Mouse (Mus musculus) bone marrow macrophage, adult 2 months (primary cell): ENCODE data around the gene Mto1. TPM values are rescaled to one million over a fixed set of nuclear protein-coding genes. Genes with fewer than 3 reads are reported as not detected.
"Not testable (repeated sequence)": the region's sequence is repeated elsewhere in the genome, so short reads cannot be mapped to it uniquely, and the experiment has no call there.

Experiments
- H3K27ac ChIP-seq: 2 replicates; pipeline ENCODE4 v1.5.1; 2012; ENCODE audit warnings: low read depth, low read length; ENCODE audit not compliant: insufficient read depth
- H3K4me1 ChIP-seq: 2 replicates; pipeline ENCODE4 v1.6.1; 2012; ENCODE audit warnings: low read length; ENCODE audit not compliant: control insufficient read depth, insufficient read depth
- H3K4me3 ChIP-seq: 2 replicates; pipeline ENCODE4 v1.5.1; 2012; ENCODE audit warnings: mild to moderate bottlenecking, low read length, moderate library complexity; ENCODE audit not compliant: insufficient read depth
- CTCF ChIP-seq: IDR thresholded peaks from 2 replicates; pipeline ENCODE4 v1.5.1; 2012; ENCODE audit warnings: low read depth, mild to moderate bottlenecking, low read length, moderate library complexity
- POLR2A ChIP-seq: IDR thresholded peaks from 2 replicates; pipeline ENCODE4 v1.6.1; 2012; ENCODE audit warnings: mild to moderate bottlenecking, low read depth, low read length, borderline replicate concordance
- polyA plus RNA-seq: library from polyadenylated mRNA; stranded (reverse); fragments of >200 nt; gene quantifications from 2 replicates; pipeline ENCODE4 v1.2.4, GENCODE M21; 2012; ENCODE audit not compliant: missing spikeins, insufficient read depth, insufficient read length

The Mto1 gene
- polyA plus RNA-seq, 1 experiment = 15.3 TPM

- H3K4me3 ChIP-seq = no peak overlapping the region
- H3K27ac ChIP-seq = no peak overlapping the region
- peaks cover 8% of the 10 kb centered on the region for H3K4me1 ChIP-seq
- TF ChIP-seq CTCF (no peak), POLR2A (no peak)
These were observed 66.7 kb downstream of the Mto1 start for GRCm38 (mm10) chr9:78514681-78515080.

GRCm38 (mm10) chr9:78516125-78516524 lies 68.1 kb downstream of the Mto1 start:
- no peak overlapping the region for H3K27ac ChIP-seq
- no peak for TF ChIP-seq CTCF
- TF ChIP-seq POLR2A = no peak
- no peak overlapping the region for H3K4me3 ChIP-seq
- peaks cover 8% of the 10 kb centered on the region for H3K4me1 ChIP-seq

GRCm38 (mm10) chr9:78517237-78517636 lies 69.2 kb downstream of the Mto1 start:
- H3K27ac ChIP-seq, H3K4me3 ChIP-seq, H3K4me1 ChIP-seq: not testable (repeated sequence)

- TF ChIP-seq CTCF = no peak
- TF ChIP-seq POLR2A = no peak
- H3K27ac ChIP-seq = no peak overlapping the region
- no peak overlapping the region for H3K4me3 ChIP-seq
- peaks cover 1% of the 10 kb centered on the region for H3K4me1 ChIP-seq
These were observed 72.2 kb downstream of the Mto1 start for GRCm38 (mm10) chr9:78520127-78520779.

- Histone ChIP-seq H3K4me1 (peaks cover 4% of the 10 kb centered on the region), H3K4me3 (no peak overlapping the region), H3K27ac (no peak overlapping the region)
- TF ChIP-seq POLR2A (no peak), CTCF (no peak)
These were observed 73.0 kb downstream of the Mto1 start for GRCm38 (mm10) chr9:78520780-78521601.

- TF ChIP-seq CTCF (no peak), POLR2A (no peak)
- Histone ChIP-seq H3K27ac (no peak overlapping the region), H3K4me1 (peaks cover 11% of the 10 kb centered on the region), H3K4me3 (no peak overlapping the region)
These were observed 73.7 kb downstream of the Mto1 start for GRCm38 (mm10) chr9:78521689-78522088.

Other genes starting within 250 kb of the Mto1 start
- gene Gsta1, start 217.6 kb upstream of the Mto1 start, polyA plus RNA-seq = not detected in 2 replicates
- not detected in 2 replicates for gene Gm3776, start 191.1 kb upstream of the Mto1 start, polyA plus RNA-seq
- gene Gm10639, start 158.3 kb upstream of the Mto1 start, polyA plus RNA-seq = not detected in 2 replicates
- gene Omt2a, start 133.4 kb upstream of the Mto1 start, polyA plus RNA-seq = not detected in 2 replicates
- not detected in 2 replicates for gene Omt2b, start 120.6 kb upstream of the Mto1 start, polyA plus RNA-seq
- not detected in 2 replicates for gene Gsta2, start 92.4 kb upstream of the Mto1 start, polyA plus RNA-seq
- gene Dppa5a, start 80.0 kb upstream of the Mto1 start, polyA plus RNA-seq = not detected in 2 replicates
- not detected in 2 replicates for gene Ooep, start 69.5 kb upstream of the Mto1 start, polyA plus RNA-seq
- gene Ddx43, start 52.4 kb upstream of the Mto1 start, polyA plus RNA-seq = 0.25 TPM in 1 of 2 replicates, not detected in the other
- 8.0 and 9.9 TPM in 2 replicates for gene Cgas, start 5.0 kb upstream of the Mto1 start, polyA plus RNA-seq
- gene Gm17324, start 578 bp downstream of the Mto1 start, polyA plus RNA-seq = not detected in 2 replicates
- gene Eef1a1, start 40.9 kb downstream of the Mto1 start, polyA plus RNA-seq = 5,836 and 6,850 TPM in 2 replicates
- 44.2 and 46.5 TPM in 2 replicates for gene Slc17a5, start 139.8 kb downstream of the Mto1 start, polyA plus RNA-seq
- gene Cd109, start 167.3 kb downstream of the Mto1 start, polyA plus RNA-seq = 2.8 and 4.1 TPM in 2 replicates